In genomic region chr4:10873920-10874665, GRCm38 (mm10) we compare ENCODE assay signal across 8 mouse cellular contexts. TPM values are rescaled to one million over a fixed set of nuclear protein-coding genes. Genes with fewer than 3 reads are reported as not detected.
DNase-seq lines count a peak whose midpoint lies in the region; ATAC-seq lines count a peak whose summit lies in the region.

Gene 2610301B20Rik, plus strand, starts transcription at chr4:10874498.

- peak; percentile 95 for DNase-seq in NIH3T3 (ENCODE audit: low read depth)
- DNase-seq in cerebellum, postnatal 10 days = peak; percentile 98 to 99
- DNase-seq in frontal cortex, postnatal 14 days (ENCODE audit: low spot score in 2 of 2) = peak; percentile 87 to 95
- peak; percentile 88 to 92 for DNase-seq in layer of hippocampus, postnatal 25 days (ENCODE audit: extremely low spot score in 1 of 2, low spot score in 1 of 2)
- peak; percentile 91 for DNase-seq in lung, postnatal 25 days (ENCODE audit: low spot score)
- DNase-seq in retina, embryonic 14.5 days (ENCODE audit: low spot score) = peak; percentile 97
- peak; percentile 98 for DNase-seq in thymus, postnatal 4 days

- no peaks in the 10 kb centered on the region for H3K9me3 ChIP-seq in hindbrain, embryonic 13.5 days

- ATAC-seq in hindbrain, embryonic 13.5 days (ENCODE audit: low FRiP score) = peak; percentile 94

- H3K27me3 ChIP-seq in hindbrain, embryonic 13.5 days = no peaks in the 10 kb centered on the region

- peak within 1 kb of the TSS; percentile 68 for H3K4me2 ChIP-seq in hindbrain, embryonic 13.5 days

- H3K9ac ChIP-seq in hindbrain, embryonic 13.5 days = peak within 1 kb of the TSS; percentile 91

- peak within 1 kb of the TSS; percentile 92 for H3K4me3 ChIP-seq in hindbrain, embryonic 13.5 days

- under 1% methylated on average over 53 of the region's 68 CpGs for WGBS in hindbrain, embryonic 13.5 days

- H3K4me1 ChIP-seq in hindbrain, embryonic 13.5 days (replicated peaks) = peaks cover 15% of the 10 kb centered on the region

- no peaks in the 10 kb centered on the region for H3K36me3 ChIP-seq in hindbrain, embryonic 13.5 days

- peak within 1 kb of the TSS; percentile 97 for H3K27ac ChIP-seq in hindbrain, embryonic 13.5 days

RNA-seq across cellular contexts. Expression of gene 2610301B20Rik, which starts in this region (rescaled TPM):
- 44.4 and 45.0 TPM in 2 replicates for polyA plus RNA-seq in hindbrain, embryonic 13.5 days (2015; fragmentation: Nextera tagmentation; extraction: Ambion mirVana)
- 10 to 100 TPM; 35.5 to 37.6 TPM for total RNA-seq in layer of hippocampus, postnatal 25 days (2021)

Comparison
In these comparisons a context has a peak if more than half of its experiments do, and no peak if none do; other contexts are left out.
1. Peak in every context shown above with its lines: DNase-seq, ATAC-seq, H3K4me3 ChIP-seq and H3K27ac ChIP-seq.